Comparison of ENCODE assay signal across 12 mouse cellular contexts in the genomic region with DNA sequence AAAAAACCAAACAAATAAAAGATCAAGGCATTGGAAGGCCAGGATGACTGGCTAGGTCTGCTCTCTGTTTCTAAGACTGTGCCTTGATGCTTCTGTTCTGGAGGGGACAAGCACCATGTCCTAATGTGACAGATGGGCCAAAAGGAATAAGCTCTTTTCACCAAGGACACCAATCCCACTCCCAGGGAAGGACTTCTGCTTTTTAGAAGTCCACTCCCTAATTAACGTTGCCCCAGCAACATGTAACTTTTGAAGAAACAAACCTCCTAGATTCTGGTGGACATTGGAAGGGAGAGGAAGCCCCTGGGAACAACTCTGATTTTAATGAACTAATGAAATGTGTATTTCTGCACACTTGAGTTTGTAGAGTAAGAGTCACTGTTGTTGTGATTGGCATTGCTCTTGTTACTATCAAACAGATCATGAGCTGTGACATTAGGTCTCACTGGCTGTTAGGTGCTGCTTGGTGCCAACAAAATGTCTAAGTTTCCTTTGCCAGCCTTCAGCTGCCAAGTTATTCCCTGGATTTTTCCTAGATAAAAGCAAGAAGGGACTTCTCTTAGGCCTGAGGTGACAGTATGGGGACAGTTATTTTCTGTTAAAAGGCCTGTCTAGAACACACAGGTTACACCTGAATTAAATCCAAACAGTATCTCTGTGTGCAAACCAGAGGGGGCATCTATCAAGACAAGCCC. TPM values are rescaled to one million over a fixed set of nuclear protein-coding genes. Genes with fewer than 3 reads are reported as not detected.
DNase-seq lines count a peak whose midpoint lies in the region; ATAC-seq lines count a peak whose summit lies in the region.
"Had no signal": no experiment of that assay in that cellular context is flagged by ENCODE, and none has a peak within 500 bp of the region (broad histone marks: within the 10 kb centered on the region; RNA-seq: fewer than 3 reads in every experiment).

No protein-coding gene starts in this region.

- no peaks in the 10 kb centered on the region for H3K36me3 ChIP-seq in heart, embryonic 14.5 days (ENCODE audit: control insufficient read depth, insufficient read depth, low read length)
- no peaks in the 10 kb centered on the region for H3K36me3 ChIP-seq in midbrain, embryonic 10.5 days
- no peaks in the 10 kb centered on the region for H3K36me3 ChIP-seq in midbrain, embryonic 14.5 days (ENCODE audit: control insufficient read depth, insufficient read depth, low read length)
- no peaks in the 10 kb centered on the region for H3K36me3 ChIP-seq in forebrain, embryonic 13.5 days (ENCODE audit: poor library complexity, severe bottlenecking)
- no peaks in the 10 kb centered on the region for H3K36me3 ChIP-seq in kidney, embryonic 15.5 days

- intact Hi-C loops in heart, postnatal 14 days (cut with DNase I), result no loop called here
- intact Hi-C loops in left cerebral cortex, postnatal 36 days (cut with DNase I), result loop anchor here (5.0 kb wide), 1 partner anchor 101 kb away; a partner anchor contains a TSS

- 64% methylated on average over 1 of the region's 1 CpGs for WGBS in heart, embryonic 14.5 days
- 78% methylated on average over 1 of the region's 1 CpGs for WGBS in midbrain, embryonic 10.5 days
- WGBS in midbrain, embryonic 14.5 days, result 68% methylated on average over 1 of the region's 1 CpGs
- WGBS in forebrain, embryonic 13.5 days, result 74% methylated on average over 1 of the region's 1 CpGs
- 71% methylated on average over 1 of the region's 1 CpGs for WGBS in kidney, embryonic 15.5 days

- H3K4me2 ChIP-seq in heart, embryonic 14.5 days (ENCODE audit: low read length), result no peak overlapping the region
- H3K4me2 ChIP-seq in midbrain, embryonic 14.5 days (ENCODE audit: low read length), result no peak overlapping the region
- peak overlapping the region; percentile 28; the same call in 1 of the 2 replicates for H3K4me2 ChIP-seq in forebrain, embryonic 13.5 days
- H3K4me2 ChIP-seq in kidney, embryonic 15.5 days, result no peak overlapping the region

- peaks cover 5 to 7% of the 10 kb centered on the region in 2 experiments; a peak in 3 of 4 replicates for H3K4me1 ChIP-seq in heart, embryonic 14.5 days (ENCODE audit: control insufficient read depth in 2 of 2, insufficient read depth in 2 of 2, low read length in 2 of 2)
- peaks cover 26% of the 10 kb centered on the region for H3K4me1 ChIP-seq in midbrain, embryonic 10.5 days
- peaks cover 10% of the 10 kb centered on the region for H3K4me1 ChIP-seq in midbrain, embryonic 14.5 days (ENCODE audit: control insufficient read depth, insufficient read depth, low read length)
- H3K4me1 ChIP-seq in forebrain, embryonic 13.5 days, result peaks cover 25% of the 10 kb centered on the region
- peaks cover 15% of the 10 kb centered on the region for H3K4me1 ChIP-seq in kidney, embryonic 15.5 days

- peak overlapping the region; percentile 62 to 66; a peak in 3 of 4 replicates for H3K27ac ChIP-seq in heart, embryonic 14.5 days (replicated peaks in 1 of 2; ENCODE audit: control insufficient read depth in 1 of 2, insufficient read depth in 1 of 2, low read depth in 2 of 2, low read length in 2 of 2)
- H3K27ac ChIP-seq in midbrain, embryonic 10.5 days (replicated peaks), result peak overlapping the region; percentile 61; the same call in 1 of the 2 replicates
- H3K27ac ChIP-seq in midbrain, embryonic 14.5 days (replicated peaks; ENCODE audit: low read depth, low read length), result no peak overlapping the region
- peak overlapping the region; percentile 55 for H3K27ac ChIP-seq in forebrain, embryonic 13.5 days
- H3K27ac ChIP-seq in kidney, embryonic 15.5 days, result no peak overlapping the region

- H3K9ac ChIP-seq in heart, embryonic 14.5 days (ENCODE audit: low read length), result no peak overlapping the region
- no peak overlapping the region for H3K9ac ChIP-seq in midbrain, embryonic 14.5 days (replicated peaks; ENCODE audit: low read length)
- no peak overlapping the region for H3K9ac ChIP-seq in forebrain, embryonic 13.5 days
- no peak overlapping the region for H3K9ac ChIP-seq in kidney, embryonic 15.5 days

- no peak for DNase-seq in heart, postnatal 14 days
- no peak for DNase-seq in midbrain, embryonic 10.5 days (ENCODE audit: low spot score)
- DNase-seq in midbrain, embryonic 14.5 days, result no peak
- DNase-seq in skeletal muscle tissue, adult 2 months (ENCODE audit: low read depth, low spot score), result peak; percentile 27
- no peak for DNase-seq in left cerebral cortex, postnatal 36 days (ENCODE audit: low spot score in 2 of 2)
- DNase-seq: kidney, adult 2 months had no signal

- no peaks in the 10 kb centered on the region for H3K9me3 ChIP-seq in heart, embryonic 14.5 days (ENCODE audit: control insufficient read depth, low read length)
- H3K9me3 ChIP-seq in midbrain, embryonic 10.5 days (replicated peaks), result no peaks in the 10 kb centered on the region
- H3K9me3 ChIP-seq in midbrain, embryonic 14.5 days (ENCODE audit: control insufficient read depth, low read length), result no peaks in the 10 kb centered on the region
- H3K9me3 ChIP-seq in forebrain, embryonic 13.5 days (replicated peaks), result no peaks in the 10 kb centered on the region
- H3K9me3 ChIP-seq in kidney, embryonic 15.5 days (replicated peaks), result no peaks in the 10 kb centered on the region

- no peaks in the 10 kb centered on the region for H3K27me3 ChIP-seq in heart, embryonic 14.5 days (ENCODE audit: control insufficient read depth, insufficient read depth, low read length)
- 0 out of 2 replicates have a peak, but pooled peaks cover 3% of the 10 kb centered on the region for H3K27me3 ChIP-seq in midbrain, embryonic 10.5 days (ENCODE audit: low read depth, poor library complexity, severe bottlenecking)
- H3K27me3 ChIP-seq in midbrain, embryonic 14.5 days (ENCODE audit: control insufficient read depth, insufficient read depth, low read length), result no peaks in the 10 kb centered on the region
- no peaks in the 10 kb centered on the region; the same call in 1 of the 2 replicates for H3K27me3 ChIP-seq in forebrain, embryonic 13.5 days
- H3K27me3 ChIP-seq in kidney, embryonic 15.5 days, result peaks cover 3% of the 10 kb centered on the region; the same call in 1 of the 2 replicates

- no peak overlapping the region for H3K4me3 ChIP-seq in heart, embryonic 14.5 days (ENCODE audit: control insufficient read depth in 1 of 2, insufficient read depth in 1 of 2, low read depth in 1 of 2, low read length in 2 of 2)
- no peak overlapping the region for H3K4me3 ChIP-seq in midbrain, embryonic 10.5 days
- H3K4me3 ChIP-seq in midbrain, embryonic 14.5 days (replicated peaks; ENCODE audit: low read depth, low read length), result no peak overlapping the region
- no peak overlapping the region for H3K4me3 ChIP-seq in forebrain, embryonic 13.5 days
- H3K4me3 ChIP-seq in kidney, embryonic 15.5 days (replicated peaks), result no peak overlapping the region

- no peak for ATAC-seq in heart, embryonic 14.5 days (ENCODE audit: insufficient number of reproducible peaks, insufficient read depth, low FRiP score, low read depth)
- ATAC-seq in midbrain, embryonic 14.5 days (ENCODE audit: low FRiP score, low TSS enrichment), result no peak
- ATAC-seq in forebrain, embryonic 13.5 days, result 0 out of 2 replicates have a peak, but pooled peaks have one; percentile 1
- ATAC-seq in kidney, embryonic 15.5 days (replicated peaks; ENCODE audit: low FRiP score), result no peak

RNA-seq across cellular contexts. Expression of a gene that starts 4.9 kb away (rescaled TPM):
- polyA plus RNA-seq in heart, embryonic 14.5 days (2014; fragmentation: Nextera tagmentation; extraction: Ambion mirVana), result not detected in 2 replicates
- total RNA-seq in heart, postnatal 14 days (2021), result not detected
- polyA plus RNA-seq in midbrain, embryonic 10.5 days (2016; fragmentation: Nextera tagmentation; extraction: Ambion mirVana), result not detected in 2 replicates
- polyA plus RNA-seq in midbrain, embryonic 14.5 days (2014; fragmentation: Nextera tagmentation; extraction: Ambion mirVana), result not detected in 2 replicates
- not detected in 2 replicates for polyA plus RNA-seq in forebrain, embryonic 13.5 days (2015; fragmentation: Nextera tagmentation; extraction: Ambion mirVana)
- polyA plus RNA-seq in kidney, embryonic 15.5 days (2015; fragmentation: Nextera tagmentation; extraction: Ambion mirVana), result not detected in 2 replicates
- total RNA-seq in left cerebral cortex, postnatal 36 days (2021), result not detected
- total RNA-seq: gastrocnemius, adult 18-20 months had no signal
- polyA plus RNA-seq: cortical plate, adult 2 months; kidney, adult 2 months; liver, embryonic 16.5 days had no signal

RNA-seq across cellular contexts. Expression of a gene that starts 35.4 kb away (rescaled TPM):
- polyA plus RNA-seq in heart, embryonic 14.5 days (2014; fragmentation: Nextera tagmentation; extraction: Ambion mirVana), result 0.73 and 0.89 TPM in 2 replicates
- not detected for total RNA-seq in heart, postnatal 14 days (2021)
- polyA plus RNA-seq in midbrain, embryonic 10.5 days (2016; fragmentation: Nextera tagmentation; extraction: Ambion mirVana), result 8.0 and 8.2 TPM in 2 replicates
- 27.2 and 32.4 TPM in 2 replicates for polyA plus RNA-seq in midbrain, embryonic 14.5 days (2014; fragmentation: Nextera tagmentation; extraction: Ambion mirVana)
- polyA plus RNA-seq in forebrain, embryonic 13.5 days (2015; fragmentation: Nextera tagmentation; extraction: Ambion mirVana), result 13.2 and 14.9 TPM in 2 replicates
- polyA plus RNA-seq in kidney, embryonic 15.5 days (2015; fragmentation: Nextera tagmentation; extraction: Ambion mirVana), result 2.3 and 2.4 TPM in 2 replicates
- total RNA-seq in left cerebral cortex, postnatal 36 days (2021), result 10 to 100 TPM; 14.2 to 16.4 TPM
- total RNA-seq: gastrocnemius, adult 18-20 months had no signal

RNA-seq across cellular contexts. Expression of a gene that starts 35.4 kb away (rescaled TPM):
- polyA plus RNA-seq in heart, embryonic 14.5 days (2014; fragmentation: Nextera tagmentation; extraction: Ambion mirVana), result 13.8 and 14.4 TPM in 2 replicates
- 1 to 10 TPM; 7.1 to 7.9 TPM for total RNA-seq in heart, postnatal 14 days (2021)
- polyA plus RNA-seq in midbrain, embryonic 10.5 days (2016; fragmentation: Nextera tagmentation; extraction: Ambion mirVana), result 18.5 and 19.5 TPM in 2 replicates
- polyA plus RNA-seq in midbrain, embryonic 14.5 days (2014; fragmentation: Nextera tagmentation; extraction: Ambion mirVana), result 16.5 and 18.8 TPM in 2 replicates
- 19.3 and 20.0 TPM in 2 replicates for polyA plus RNA-seq in forebrain, embryonic 13.5 days (2015; fragmentation: Nextera tagmentation; extraction: Ambion mirVana)
- 21.8 and 22.0 TPM in 2 replicates for polyA plus RNA-seq in kidney, embryonic 15.5 days (2015; fragmentation: Nextera tagmentation; extraction: Ambion mirVana)
- total RNA-seq in left cerebral cortex, postnatal 36 days (2021), result 10 to 100 TPM in 1 of 2 experiments, 1 to 10 TPM in 1; 10.0 to 12.7 TPM

RNA-seq across cellular contexts. Expression of a gene that starts 47.1 kb away (rescaled TPM):
- polyA plus RNA-seq in heart, embryonic 14.5 days (2014; fragmentation: Nextera tagmentation; extraction: Ambion mirVana), result 0.26 and 0.28 TPM in 2 replicates
- not detected for total RNA-seq in heart, postnatal 14 days (2021)
- 1.6 and 2.7 TPM in 2 replicates for polyA plus RNA-seq in midbrain, embryonic 10.5 days (2016; fragmentation: Nextera tagmentation; extraction: Ambion mirVana)
- polyA plus RNA-seq in midbrain, embryonic 14.5 days (2014; fragmentation: Nextera tagmentation; extraction: Ambion mirVana), result 0.62 and 0.74 TPM in 2 replicates
- 1.6 and 2.1 TPM in 2 replicates for polyA plus RNA-seq in forebrain, embryonic 13.5 days (2015; fragmentation: Nextera tagmentation; extraction: Ambion mirVana)
- 1.0 TPM in 2 replicates for polyA plus RNA-seq in kidney, embryonic 15.5 days (2015; fragmentation: Nextera tagmentation; extraction: Ambion mirVana)
- total RNA-seq in left cerebral cortex, postnatal 36 days (2021), result 1 to 10 TPM in 1 of 2 experiments, under 1 TPM in 1; 0.95 to 1.1 TPM
- total RNA-seq: gastrocnemius, adult 18-20 months had no signal

RNA-seq across cellular contexts. Expression of a gene that starts 47.2 kb away (rescaled TPM):
- polyA plus RNA-seq in heart, embryonic 14.5 days (2014; fragmentation: Nextera tagmentation; extraction: Ambion mirVana), result 14.8 and 15.8 TPM in 2 replicates
- 1 to 10 TPM; 2.8 to 3.0 TPM for total RNA-seq in heart, postnatal 14 days (2021)
- polyA plus RNA-seq in midbrain, embryonic 10.5 days (2016; fragmentation: Nextera tagmentation; extraction: Ambion mirVana), result 26.2 and 30.2 TPM in 2 replicates
- 16.4 and 21.3 TPM in 2 replicates for polyA plus RNA-seq in midbrain, embryonic 14.5 days (2014; fragmentation: Nextera tagmentation; extraction: Ambion mirVana)
- 29.0 and 29.7 TPM in 2 replicates for polyA plus RNA-seq in forebrain, embryonic 13.5 days (2015; fragmentation: Nextera tagmentation; extraction: Ambion mirVana)
- polyA plus RNA-seq in kidney, embryonic 15.5 days (2015; fragmentation: Nextera tagmentation; extraction: Ambion mirVana), result 15.5 and 15.6 TPM in 2 replicates
- total RNA-seq in left cerebral cortex, postnatal 36 days (2021), result 1 to 10 TPM; 7.3 to 8.0 TPM

Comparison
In these comparisons a context has a peak if more than half of its experiments do, and no peak if none do; other contexts are left out.
1. H3K27ac ChIP-seq: peak in heart, embryonic 14.5 days (2 of 2), midbrain, embryonic 10.5 days (single experiment) and forebrain, embryonic 13.5 days (single experiment); none in midbrain, embryonic 14.5 days (single experiment) and kidney, embryonic 15.5 days (single experiment).